Mouse (Mus musculus): Measurements from ENCODE around the gene Runx1.

Gene Runx1

GRCm38 (mm10) chr16:92697737-92698611 is 128.0 kb downstream of the Runx1 start:
- DNase-seq: peak in 1 of 2 experiments; percentile 8

DNA sequence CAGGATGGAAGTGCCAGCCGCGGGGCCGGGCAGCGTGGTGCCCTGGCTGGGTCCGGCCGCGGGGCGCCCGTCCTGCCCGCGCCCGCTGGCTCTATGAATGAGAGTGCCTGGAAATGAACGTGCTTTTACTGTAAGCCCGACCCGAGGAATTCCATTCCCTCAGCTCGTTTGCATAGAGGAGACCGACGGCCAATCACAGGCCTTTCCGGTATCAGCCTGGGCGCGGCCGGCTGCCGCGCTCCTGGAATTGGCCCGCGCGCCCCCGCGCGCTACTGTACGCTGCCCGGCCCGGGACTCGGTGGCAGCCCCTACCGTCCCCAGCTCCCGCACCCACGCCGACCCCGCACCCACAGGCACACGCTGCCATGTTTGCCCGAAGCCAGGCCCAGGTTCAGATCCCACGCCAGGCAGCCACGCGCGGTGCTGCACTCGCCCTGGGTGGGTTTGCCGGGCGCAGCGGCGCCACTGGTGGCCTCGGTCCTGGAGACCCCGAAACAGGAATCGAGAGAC is 128.7 kb downstream of the Runx1 start:
- DNase-seq: peak; percentile 25 to 38

DNA sequence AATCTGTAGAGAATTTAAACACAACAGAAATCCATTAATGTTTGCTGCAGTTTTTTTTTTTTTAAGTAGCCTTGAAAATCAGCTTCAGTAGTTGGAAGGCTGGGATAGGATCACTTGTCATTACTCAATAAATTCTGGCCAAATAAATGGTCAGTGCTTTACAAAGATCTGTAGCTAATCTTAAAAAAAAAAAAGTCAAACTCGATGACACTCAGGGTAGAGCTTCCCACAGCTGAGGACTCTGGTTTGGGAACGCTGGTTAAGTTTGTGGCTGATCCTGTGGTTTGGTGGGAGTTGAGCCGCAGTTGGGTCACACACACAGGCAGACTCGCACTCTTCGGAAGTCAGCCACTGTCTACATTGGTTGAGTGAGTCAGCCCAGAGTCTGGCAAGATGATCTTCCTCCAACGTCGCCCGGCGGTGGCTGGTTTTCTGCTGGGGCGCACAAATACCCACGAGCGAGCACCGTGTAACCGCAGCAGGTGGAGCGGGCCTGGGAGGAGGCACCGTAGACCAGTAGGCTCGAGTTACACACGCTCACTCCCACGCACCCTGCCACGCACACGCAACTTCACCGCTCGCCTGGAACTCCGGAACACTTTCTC is 129.4 kb downstream of the Runx1 start:
- no peak for DNase-seq

DNA sequence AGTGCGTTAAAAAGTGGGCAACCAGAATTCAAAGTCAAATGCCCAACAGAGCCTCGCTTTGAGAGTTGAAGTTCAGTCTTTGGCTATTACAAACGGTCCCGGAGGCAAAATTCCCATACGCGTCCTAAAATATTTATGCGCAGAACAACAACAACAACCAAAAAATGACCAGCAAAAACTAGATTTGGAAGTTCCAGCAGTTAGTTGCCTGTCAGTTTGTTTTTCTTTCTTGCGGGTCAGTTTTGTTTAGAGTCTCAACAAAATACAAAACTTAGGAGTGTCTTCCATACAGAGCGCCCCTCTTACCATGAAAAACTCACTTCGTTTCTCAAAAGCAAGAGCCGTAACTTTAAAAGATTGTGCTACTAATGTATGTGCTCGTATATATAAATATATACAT is 130.0 kb downstream of the Runx1 start:
- DNase-seq: no peak

GRCm38 (mm10) chr16:92695200-92695921 is 130.6 kb downstream of the Runx1 start:
- no peak for DNase-seq

DNA sequence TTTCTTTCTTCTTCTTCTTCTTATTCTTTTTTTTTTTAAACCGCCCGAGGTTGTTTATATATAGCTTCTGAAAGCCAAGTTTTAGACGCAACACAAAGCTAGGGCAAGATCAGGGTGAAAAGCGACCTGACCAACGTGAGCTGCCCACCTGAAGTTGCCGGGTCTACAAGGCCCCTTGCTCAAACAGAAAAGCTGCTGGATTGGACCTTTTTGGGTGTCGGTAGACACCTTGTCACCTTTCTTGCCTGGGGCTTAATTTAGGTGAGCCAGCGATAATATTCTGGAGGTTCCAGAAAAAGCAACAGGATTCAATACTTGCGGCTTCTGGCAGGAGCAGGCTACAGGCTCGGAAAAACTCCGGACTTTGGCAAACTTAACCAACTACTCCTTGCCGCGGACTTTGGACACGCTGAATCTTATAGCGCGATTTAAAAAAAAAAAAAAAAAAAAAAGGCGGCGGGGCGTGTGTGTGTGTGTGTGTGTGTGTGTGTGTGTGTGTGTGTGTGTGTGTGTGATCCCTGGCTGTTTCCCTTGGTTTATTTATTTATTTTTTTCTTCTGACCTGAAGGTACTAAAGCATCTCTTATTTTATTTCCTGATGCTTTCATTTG is 131.3 kb downstream of the Runx1 start:
- DNase-seq: no peak

DNA sequence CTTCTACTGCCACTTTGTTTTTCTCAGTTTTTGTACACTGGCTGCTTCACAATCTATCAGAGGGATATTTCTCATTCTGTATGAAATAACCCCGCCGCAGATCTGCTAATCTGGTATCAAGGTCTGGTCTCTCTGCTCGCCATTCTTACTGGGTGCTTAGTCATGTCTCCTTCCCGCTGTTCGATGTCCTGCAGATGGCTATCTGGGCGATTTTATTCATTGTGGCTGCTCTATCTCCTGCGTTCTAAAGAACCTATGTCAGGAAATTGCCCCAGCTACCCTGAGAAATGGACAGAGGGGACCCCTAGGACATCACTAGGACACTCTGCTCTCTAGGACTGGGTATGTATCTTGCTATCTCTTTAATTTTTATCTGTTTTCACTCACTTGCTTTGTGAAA is 135.2 kb downstream of the Runx1 start:
- no peak for DNase-seq

- DNase-seq: no peak
Observed at GRCm38 (mm10) chr16:92688941-92689340, 137.0 kb downstream of the Runx1 start.

DNA sequence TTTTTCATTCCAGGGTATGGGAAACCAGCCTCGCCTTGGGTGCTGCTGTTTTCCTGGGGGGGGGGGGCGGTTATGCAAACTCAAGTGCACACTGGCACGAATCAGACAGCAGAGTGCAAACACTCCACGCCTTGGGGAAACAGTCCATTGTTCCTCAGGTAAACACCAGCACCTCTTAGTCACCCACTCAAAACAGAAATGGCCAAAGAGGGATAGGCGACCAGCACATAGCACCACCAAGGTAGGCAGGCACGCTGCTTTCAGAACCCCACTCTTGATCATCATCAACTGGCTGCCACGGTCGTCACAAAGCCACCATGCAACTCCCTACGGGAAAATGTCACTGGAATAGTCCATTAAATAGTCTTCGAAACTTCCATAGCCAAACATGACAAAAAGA is 139.0 kb downstream of the Runx1 start:
- no peak for DNase-seq

DNA sequence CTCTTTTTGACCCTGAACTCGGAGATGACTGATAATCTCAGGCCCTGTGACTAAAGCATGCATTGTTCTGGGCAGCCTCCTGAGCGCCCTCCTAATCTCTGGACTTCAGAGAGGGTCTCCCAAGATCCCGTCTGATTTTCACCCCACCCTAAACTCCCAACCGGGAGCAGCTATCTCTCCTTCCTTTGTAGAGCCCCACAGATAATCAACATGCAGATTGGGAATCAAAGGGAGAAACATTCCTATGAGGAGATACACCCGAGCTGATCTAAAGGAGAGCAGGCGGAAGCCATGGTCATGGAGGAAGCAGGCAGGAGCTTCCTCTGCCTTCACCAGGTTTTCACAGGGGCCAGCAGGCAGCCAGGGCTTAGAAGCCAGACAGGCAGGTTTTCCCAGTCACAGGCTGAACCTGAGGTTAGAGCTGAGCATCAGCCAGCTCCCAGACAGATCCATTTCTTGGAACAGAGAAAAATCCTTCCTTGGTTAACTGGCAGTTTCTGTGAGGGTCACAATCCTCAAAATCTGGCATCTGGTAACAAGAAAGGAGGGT is 140.1 kb downstream of the Runx1 start:
- no peak for DNase-seq

- DNase-seq: no peak
Observed at GRCm38 (mm10) chr16:92684423-92685211, 141.3 kb downstream of the Runx1 start.

DNA sequence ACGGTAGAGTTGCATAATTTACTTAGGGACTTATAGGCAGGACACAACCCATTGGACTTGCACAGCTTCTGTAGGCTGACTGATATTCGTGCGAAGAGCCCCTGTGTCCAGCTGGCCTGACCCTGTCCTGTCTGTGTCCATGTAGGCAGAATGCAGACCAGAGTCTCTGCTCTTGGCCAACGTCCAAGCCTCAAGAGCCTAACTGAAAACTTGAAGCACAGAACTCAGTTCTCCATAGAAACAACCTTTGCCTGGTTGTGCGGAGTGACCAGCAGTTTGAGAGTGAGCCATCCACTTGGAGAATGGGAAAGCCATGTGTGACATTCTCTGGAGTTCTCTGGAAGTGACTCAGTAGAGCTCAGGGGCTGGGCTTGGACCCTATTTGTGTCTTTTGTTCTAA is 149.3 kb downstream of the Runx1 start:
- no peak for DNase-seq

DNA sequence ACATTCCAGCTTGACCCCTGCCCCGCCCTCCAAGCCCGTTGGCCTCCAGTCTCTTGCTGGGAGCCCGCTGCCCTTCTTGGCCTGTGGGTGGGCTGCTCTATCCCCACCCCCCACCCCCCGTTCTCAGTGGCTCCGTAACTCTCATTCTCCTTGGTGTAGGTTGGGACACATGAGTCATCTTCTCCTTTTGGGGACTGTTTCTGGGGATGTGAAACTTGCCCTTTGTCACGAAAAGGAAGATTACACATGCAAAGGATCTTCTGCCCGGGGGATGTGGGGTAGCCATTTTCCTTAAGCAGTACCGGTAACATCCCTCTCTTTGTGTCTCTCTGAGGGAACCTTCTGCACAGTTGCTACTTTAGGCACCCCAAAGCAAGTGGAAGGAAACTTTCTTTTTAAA is 150.3 kb downstream of the Runx1 start:
- DNase-seq: no peak

DNA sequence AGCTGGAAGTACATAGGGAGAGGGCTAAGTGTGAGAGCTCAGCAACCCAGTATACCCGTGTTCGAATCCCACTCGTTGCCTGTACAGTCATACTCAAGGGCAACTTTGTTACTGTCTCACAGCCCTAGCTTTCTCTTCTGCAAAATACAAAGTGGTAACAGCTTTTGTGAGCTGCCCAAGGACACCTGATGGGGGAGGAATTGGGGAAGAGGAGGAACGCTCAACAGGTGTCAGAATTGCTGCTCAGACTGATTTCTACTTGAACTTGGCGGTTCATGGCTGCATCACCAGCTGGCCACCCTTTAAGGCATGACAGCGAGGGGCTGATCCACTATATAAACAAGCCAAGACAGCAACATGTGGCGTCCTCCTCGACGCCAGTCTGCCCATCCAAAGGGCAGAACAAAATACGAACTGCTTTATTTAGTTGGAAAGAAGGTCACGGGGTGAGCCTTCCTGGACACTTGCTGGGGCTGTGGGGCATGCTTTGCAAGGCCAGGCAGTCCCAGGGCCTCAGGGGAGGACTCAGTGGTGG is 151.0 kb downstream of the Runx1 start:
- DNase-seq: no peak

GRCm38 (mm10) chr16:92674121-92674816 is 151.7 kb downstream of the Runx1 start:
- no peak for DNase-seq

DNA sequence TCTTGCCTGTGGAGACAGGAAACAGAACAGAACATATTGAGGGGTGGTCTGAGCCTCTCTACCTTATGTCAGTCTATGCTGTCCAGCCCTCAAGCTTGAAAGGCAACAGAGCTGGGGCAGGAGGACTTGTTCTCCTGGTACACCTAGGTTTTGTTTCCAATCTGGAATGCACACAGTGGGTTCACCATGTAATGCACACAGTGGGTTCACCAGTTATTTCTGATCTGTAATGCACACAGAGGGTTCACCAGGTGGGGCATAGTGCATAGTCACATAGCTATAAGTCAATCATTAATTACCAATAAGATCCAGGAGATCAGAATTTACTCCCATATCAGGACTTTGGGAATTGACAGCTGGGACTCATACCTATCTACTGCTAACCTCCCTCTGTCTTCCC is 157.1 kb downstream of the Runx1 start:
- no peak for DNase-seq

GRCm38 (mm10) chr16:92661757-92662156 is 164.2 kb downstream of the Runx1 start:
- no peak for DNase-seq

DNA sequence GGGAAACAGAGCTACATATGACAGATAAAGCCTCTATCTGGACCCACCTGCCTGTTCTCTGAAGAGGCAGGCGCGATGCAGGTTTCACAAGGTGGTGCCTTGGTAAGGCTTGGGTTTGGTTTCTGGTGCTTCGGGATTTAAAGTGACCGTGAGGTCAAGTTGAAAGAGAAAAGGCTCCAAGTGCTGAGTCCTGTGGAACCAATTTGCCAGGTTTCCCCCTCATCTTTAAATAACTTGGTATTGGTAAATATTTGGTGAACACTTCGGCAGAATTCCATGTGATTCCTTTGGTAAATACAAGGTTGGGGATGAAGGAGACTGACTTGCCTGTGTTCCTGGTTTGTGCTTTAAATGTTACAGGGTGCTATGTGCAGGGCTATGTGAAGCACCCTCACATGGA is 169.2 kb downstream of the Runx1 start:
- no peak for DNase-seq

DNA sequence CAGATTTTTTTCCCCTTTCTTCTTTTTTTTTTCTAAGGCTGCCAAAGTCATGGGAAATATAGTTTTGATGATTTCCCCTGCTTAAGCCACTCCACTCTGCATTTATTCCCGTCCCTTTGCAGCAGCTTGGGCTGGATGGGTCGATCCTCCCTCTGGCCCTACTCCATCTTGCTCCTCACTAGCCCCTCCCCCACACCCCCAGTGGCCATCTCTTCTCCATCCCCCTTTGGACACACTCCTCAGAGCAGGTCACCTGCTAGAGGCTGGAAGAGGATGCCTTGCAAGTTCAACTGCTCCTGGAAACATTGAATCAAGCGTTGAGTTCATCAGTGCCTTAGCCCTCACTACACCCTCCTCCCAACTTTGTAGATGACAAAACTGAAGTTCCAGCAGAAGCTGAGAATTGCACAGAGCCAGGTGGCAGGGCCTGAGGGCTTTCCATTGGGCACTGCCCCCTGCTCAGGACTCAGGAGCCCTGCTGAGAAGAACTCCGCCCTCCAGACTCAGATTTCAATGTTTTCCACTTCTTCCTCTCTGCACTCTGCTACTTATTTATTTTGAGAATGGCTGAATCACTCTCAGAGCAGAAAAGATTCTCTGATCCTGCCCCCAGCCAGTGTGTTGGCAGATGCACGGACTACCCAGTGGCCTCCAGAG is 171.5 kb downstream of the Runx1 start:
- DNase-seq: no peak

GRCm38 (mm10) chr16:92653816-92654215 is 172.1 kb downstream of the Runx1 start:
- DNase-seq: no peak

Measured in cerebellum, postnatal 36 days (tissue).